Comparison of ENCODE assay signal across 16 mouse cellular contexts in genomic region chr5:131955227-131956016, GRCm38 (mm10).
"Had no signal": no experiment of that assay in that cellular context is flagged by ENCODE, and none has a peak within 500 bp of the region (broad histone marks: within the 10 kb centered on the region; RNA-seq: fewer than 3 reads in every experiment).

No protein-coding gene starts in this region.

- H3K4me3 ChIP-seq: left cerebral cortex, adult 2 months; limb, embryonic 10.5 days; liver, embryonic 12.5 days; myocyte; neural tube, embryonic 15.5 days; stomach, embryonic 15.5 days had no signal

- H3K4me1 ChIP-seq: neural tube, embryonic 15.5 days; stomach, embryonic 15.5 days had no signal

- DNase-seq: kidney, adult 8-10 months; kidney, postnatal 25 days; lung, embryonic 14.5 days; lung, postnatal 10 days; lung, postnatal 4 days; midbrain, embryonic 14.5 days; right cerebral cortex, postnatal 14 days; thymus, adult 2 months; thymus, postnatal 25 days had no signal

- H3K27me3 ChIP-seq: liver, embryonic 12.5 days; neural tube, embryonic 15.5 days; stomach, embryonic 15.5 days had no signal

- H3K9ac ChIP-seq: liver, embryonic 12.5 days; lung, embryonic 14.5 days; neural tube, embryonic 15.5 days; stomach, embryonic 15.5 days had no signal

- H3K27ac ChIP-seq: left cerebral cortex, adult 2 months; liver, embryonic 12.5 days; neural tube, embryonic 15.5 days; stomach, embryonic 15.5 days had no signal

- H3K36me3 ChIP-seq: limb, embryonic 10.5 days; liver, embryonic 12.5 days; neural tube, embryonic 15.5 days; stomach, embryonic 15.5 days had no signal

- H3K4me2 ChIP-seq: lung, embryonic 14.5 days; neural tube, embryonic 15.5 days; stomach, embryonic 15.5 days had no signal

- ATAC-seq: intestine, postnatal 0 days had no signal

- H3K9me3 ChIP-seq: limb, embryonic 10.5 days; liver, embryonic 12.5 days; neural tube, embryonic 15.5 days; stomach, embryonic 15.5 days had no signal
